Mouse (Mus musculus): ENCODE results near the gene Fem1a. TPM values are rescaled to one million over a fixed set of nuclear protein-coding genes. Genes with fewer than 3 reads are reported as not detected.
"Not testable (repeated sequence)": the region's sequence is repeated elsewhere in the genome, so short reads cannot be mapped to it uniquely, and the experiment has no call there.

The Fem1a gene
- polyA plus RNA-seq, 1 experiment from 2014 or later: 17.4 TPM

DNA sequence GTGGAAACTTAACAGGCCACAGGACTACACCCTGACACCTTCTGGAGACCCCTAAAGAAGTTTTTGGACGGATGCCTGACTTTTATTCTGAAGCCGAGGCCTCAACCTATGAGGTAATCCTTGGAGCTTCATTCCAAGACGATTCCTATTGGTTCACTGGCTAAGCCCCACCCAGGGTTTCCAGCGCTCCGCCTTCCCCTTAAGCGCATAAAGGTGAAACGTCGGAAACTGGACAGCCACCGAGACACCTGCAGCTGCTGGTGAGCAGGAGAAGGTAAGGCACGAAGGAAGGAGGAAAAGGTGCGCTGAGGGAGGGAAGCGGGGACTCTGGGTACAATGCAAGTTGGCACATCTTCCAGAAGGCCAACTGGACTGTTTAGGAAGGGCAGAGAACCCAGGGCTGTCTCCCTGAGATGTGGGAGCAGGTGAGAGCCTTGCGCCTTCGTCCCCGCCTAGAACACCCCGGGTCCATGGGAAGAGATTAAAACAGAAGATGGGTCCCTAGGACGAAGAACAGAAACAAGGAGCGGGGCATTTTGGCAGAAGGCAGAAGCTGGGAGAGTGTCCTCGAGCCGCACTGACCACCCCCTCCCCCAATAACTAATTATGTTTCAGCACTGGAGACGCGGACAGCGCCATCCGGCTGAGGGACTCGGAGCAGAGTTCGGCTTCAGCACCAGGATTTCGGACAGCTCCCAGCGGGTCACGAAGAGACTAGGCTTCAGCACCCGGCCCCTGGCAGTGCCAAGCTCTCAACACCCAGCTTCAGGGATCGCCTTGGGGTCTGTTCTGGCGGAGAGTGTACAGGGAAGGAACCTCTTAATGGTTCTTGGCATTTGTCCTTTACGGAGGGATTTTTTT is 14.8 kb upstream of the Fem1a start:
- Histone ChIP-seq H3K27me3 (replicated peaks; ENCODE audit: control insufficient read depth, insufficient read depth, low read length) (peaks cover 3% of the 10 kb centered on the region), H3K4me1 (ENCODE audit: control insufficient read depth, insufficient read depth, low read depth, low read length) (0 out of 2 replicates have a peak, but pooled peaks cover 3% of the 10 kb centered on the region), H3K4me3 (ENCODE audit: low read length) (peak overlapping the region; percentile 60), H3K27ac (ENCODE audit: low read depth, low read length) (peak overlapping the region; percentile 48; the same call in 1 of the 2 replicates), H3K9ac (ENCODE audit: low read depth, low read length) (peak overlapping the region; percentile 68), H3K36me3 (ENCODE audit: control insufficient read depth, insufficient read depth, low read length) (no peaks in the 10 kb centered on the region), H3K9me3 (ENCODE audit: control insufficient read depth, low read length) (no peaks in the 10 kb centered on the region), H3K4me2 (ENCODE audit: low read length) (peak overlapping the region; percentile 64)
- WGBS: under 1% methylated on average over 33 of the region's 33 CpGs
- peak; percentile 95 for ATAC-seq

DNA sequence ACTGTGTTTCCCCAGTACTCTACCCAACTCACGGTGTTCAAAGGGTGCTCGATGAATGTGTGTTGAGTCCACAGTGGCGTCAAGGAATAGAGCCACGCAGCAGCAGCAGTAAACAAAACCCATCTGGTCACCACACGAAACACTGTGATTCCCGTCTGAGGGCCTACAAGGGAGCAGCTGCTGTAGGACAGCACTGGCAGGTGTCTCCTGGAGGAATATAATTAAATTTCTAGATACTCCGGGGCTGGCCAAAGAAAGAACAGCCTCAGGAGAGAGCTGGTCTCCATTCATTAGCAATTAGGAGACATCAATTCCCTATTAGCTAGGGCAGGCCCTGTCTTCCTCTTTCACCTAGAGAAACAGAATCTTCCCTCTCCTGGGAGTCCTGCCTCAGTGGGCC is 11.0 kb upstream of the Fem1a start:
- peaks cover 6% of the 10 kb centered on the region for H3K4me1 ChIP-seq (ENCODE audit: control insufficient read depth, insufficient read depth, low read depth, low read length)
- peaks cover 5% of the 10 kb centered on the region for H3K27me3 ChIP-seq (replicated peaks; ENCODE audit: control insufficient read depth, insufficient read depth, low read length)
- no peak overlapping the region for H3K27ac ChIP-seq (ENCODE audit: low read depth, low read length)
- H3K36me3 ChIP-seq (ENCODE audit: control insufficient read depth, insufficient read depth, low read length): no peaks in the 10 kb centered on the region
- H3K4me2 ChIP-seq (ENCODE audit: low read length): no peak overlapping the region
- ATAC-seq: no peak
- no peak overlapping the region for H3K9ac ChIP-seq (ENCODE audit: low read depth, low read length)
- H3K4me3 ChIP-seq (ENCODE audit: low read length): no peak overlapping the region
- WGBS: 36% methylated on average over 7 of the region's 7 CpGs
- H3K9me3 ChIP-seq (ENCODE audit: control insufficient read depth, low read length): no peaks in the 10 kb centered on the region

GRCm38 (mm10) chr17:56251136-56251829 is 5.3 kb upstream of the Fem1a start:
- Histone ChIP-seq H3K9me3 (ENCODE audit: control insufficient read depth, low read length) (no peaks in the 10 kb centered on the region), H3K36me3 (ENCODE audit: control insufficient read depth, insufficient read depth, low read length) (no peaks in the 10 kb centered on the region), H3K4me3 (ENCODE audit: low read length) (no peak overlapping the region), H3K27me3 (replicated peaks; ENCODE audit: control insufficient read depth, insufficient read depth, low read length) (0 out of 2 replicates have a peak, but pooled peaks cover 3% of the 10 kb centered on the region), H3K27ac (ENCODE audit: low read depth, low read length) (peak overlapping the region; percentile 67), H3K9ac (ENCODE audit: low read depth, low read length) (peak overlapping the region; percentile 35; the same call in 1 of the 2 replicates), H3K4me1 (ENCODE audit: control insufficient read depth, insufficient read depth, low read depth, low read length) (peaks cover 16% of the 10 kb centered on the region), H3K4me2 (ENCODE audit: low read length) (peak overlapping the region; percentile 38)
- ATAC-seq: peak; percentile 53
- 14% methylated on average over 6 of the region's 6 CpGs for WGBS

DNA sequence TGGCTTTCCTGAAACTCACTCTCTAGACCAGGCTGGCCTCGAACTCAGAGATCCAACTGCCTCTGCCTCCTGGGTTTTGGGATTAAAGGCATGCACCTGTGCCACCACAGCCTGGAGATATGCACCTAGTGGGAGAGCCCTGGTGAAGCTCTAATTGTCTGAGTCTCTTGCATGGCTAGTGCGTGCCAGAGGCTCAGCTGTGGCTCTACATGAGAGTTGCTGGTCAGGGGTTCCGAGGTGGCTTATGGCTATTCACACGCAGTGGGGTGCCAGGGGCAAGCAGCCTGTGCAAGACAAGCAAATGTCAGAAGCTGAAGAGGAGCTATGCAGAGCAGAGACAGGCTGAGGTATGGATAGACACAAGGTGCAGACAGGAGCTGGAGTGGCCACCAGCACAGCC is 1.9 kb upstream of the Fem1a start:
- 79% methylated on average over 4 of the region's 4 CpGs for WGBS
- H3K9ac ChIP-seq (ENCODE audit: low read depth, low read length): peak overlapping the region; percentile 17; the same call in 1 of the 2 replicates

GRCm38 (mm10) chr17:56255429-56255828 is 1.2 kb upstream of the Fem1a start:
- H3K27me3 ChIP-seq (replicated peaks; ENCODE audit: control insufficient read depth, insufficient read depth, low read length): no peaks in the 10 kb centered on the region
- peak overlapping the region; percentile 40 for H3K9ac ChIP-seq (ENCODE audit: low read depth, low read length)
- peaks cover 11% of the 10 kb centered on the region; the same call in 1 of the 2 replicates for H3K36me3 ChIP-seq (ENCODE audit: control insufficient read depth, insufficient read depth, low read length)
- H3K4me3 ChIP-seq (ENCODE audit: low read length): peak overlapping the region; percentile 64
- H3K27ac ChIP-seq (ENCODE audit: low read depth, low read length): peak overlapping the region; percentile 95
- peak; percentile 5; the same call in 1 of the 2 replicates for ATAC-seq
- H3K4me2 ChIP-seq (ENCODE audit: low read length): peak overlapping the region; percentile 46
- WGBS: 13% methylated on average over 9 of the region's 9 CpGs
- H3K4me1 ChIP-seq (ENCODE audit: control insufficient read depth, insufficient read depth, low read depth, low read length): peaks cover 45% of the 10 kb centered on the region
- H3K9me3 ChIP-seq (ENCODE audit: control insufficient read depth, low read length): no peaks in the 10 kb centered on the region

More for the DNA sequence above, 1.9 kb upstream of the Fem1a start:
- Histone ChIP-seq H3K27ac (ENCODE audit: low read depth, low read length) (peak overlapping the region; percentile 21), H3K4me1 (ENCODE audit: control insufficient read depth, insufficient read depth, low read depth, low read length) (peaks cover 39% of the 10 kb centered on the region), H3K4me2 (ENCODE audit: low read length) (no peak overlapping the region), H3K36me3 (ENCODE audit: control insufficient read depth, insufficient read depth, low read length) (peaks cover 5% of the 10 kb centered on the region; the same call in 1 of the 2 replicates), H3K9me3 (ENCODE audit: control insufficient read depth, low read length) (no peaks in the 10 kb centered on the region), H3K4me3 (ENCODE audit: low read length) (no peak overlapping the region), H3K27me3 (replicated peaks; ENCODE audit: control insufficient read depth, insufficient read depth, low read length) (no peaks in the 10 kb centered on the region)
- ATAC-seq: no peak

DNA sequence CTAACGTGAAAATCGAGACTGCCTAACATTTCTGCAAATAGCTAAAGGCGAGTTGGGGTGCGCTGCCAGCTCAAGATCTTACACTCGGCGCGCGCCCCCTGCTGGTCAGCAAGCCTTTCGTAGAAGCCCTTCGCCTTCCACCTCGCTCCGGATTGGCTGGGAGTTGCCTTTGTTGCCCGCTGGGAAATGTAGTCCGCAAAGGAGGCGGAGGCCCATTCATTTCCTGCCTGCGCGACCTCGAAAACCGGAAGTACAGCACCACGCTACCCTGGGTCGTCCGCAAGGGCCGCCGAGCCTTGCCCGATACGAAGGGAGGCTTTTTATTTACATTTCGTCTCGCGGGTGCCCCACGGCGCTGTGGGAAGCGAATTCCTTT is 759 bp upstream of the Fem1a start:
- H3K9ac ChIP-seq (ENCODE audit: low read depth, low read length): peak overlapping the region; percentile 69
- no peaks in the 10 kb centered on the region for H3K9me3 ChIP-seq (ENCODE audit: control insufficient read depth, low read length)
- under 1% methylated on average over 32 of the region's 32 CpGs for WGBS
- peaks cover 44% of the 10 kb centered on the region for H3K4me1 ChIP-seq (ENCODE audit: control insufficient read depth, insufficient read depth, low read depth, low read length)
- H3K4me2 ChIP-seq (ENCODE audit: low read length): peak overlapping the region; percentile 74
- H3K36me3 ChIP-seq (ENCODE audit: control insufficient read depth, insufficient read depth, low read length): peaks cover 11% of the 10 kb centered on the region; the same call in 1 of the 2 replicates
- H3K4me3 ChIP-seq (ENCODE audit: low read length): peak overlapping the region; percentile 64
- H3K27me3 ChIP-seq (replicated peaks; ENCODE audit: control insufficient read depth, insufficient read depth, low read length): no peaks in the 10 kb centered on the region
- ATAC-seq: peak; percentile 90
- H3K27ac ChIP-seq (ENCODE audit: low read depth, low read length): peak overlapping the region; percentile 95

DNA sequence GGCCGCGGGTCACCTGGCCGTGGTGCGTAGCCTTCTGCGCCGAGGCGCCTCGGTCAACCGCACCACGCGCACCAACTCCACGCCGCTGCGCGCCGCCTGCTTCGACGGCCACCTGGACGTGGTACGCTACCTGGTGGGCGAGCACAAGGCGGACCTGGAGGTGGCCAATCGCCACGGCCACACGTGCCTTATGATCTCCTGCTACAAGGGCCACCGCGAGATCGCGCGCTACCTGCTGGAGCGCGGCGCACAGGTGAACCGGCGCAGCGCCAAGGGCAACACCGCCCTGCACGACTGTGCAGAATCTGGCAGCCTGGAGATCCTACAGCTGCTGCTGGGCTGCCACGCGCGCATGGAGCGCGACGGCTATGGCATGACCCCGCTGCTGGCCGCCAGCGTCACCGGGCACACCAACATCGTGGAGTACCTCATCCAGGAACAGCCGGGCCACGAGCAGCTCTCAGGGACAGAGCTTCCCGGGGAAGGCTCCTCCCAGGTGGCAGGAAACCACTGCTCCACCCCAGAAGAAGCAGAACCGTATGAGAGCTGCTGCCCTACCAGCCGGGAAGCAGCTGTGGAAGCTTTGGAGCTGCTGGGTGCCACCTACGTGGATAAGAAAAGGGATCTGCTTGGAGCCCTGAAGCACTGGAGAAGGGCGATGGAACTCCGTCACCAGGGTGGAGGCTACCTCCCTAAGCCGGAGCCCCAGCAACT is 728 bp downstream of the Fem1a start:
- no peak for ATAC-seq
- Histone ChIP-seq H3K4me3 (ENCODE audit: low read length) (peak overlapping the region; percentile 64), H3K4me1 (ENCODE audit: control insufficient read depth, insufficient read depth, low read depth, low read length) (peaks cover 50% of the 10 kb centered on the region), H3K9me3 (ENCODE audit: control insufficient read depth, low read length) (no peaks in the 10 kb centered on the region), H3K27ac (ENCODE audit: low read depth, low read length) (peak overlapping the region; percentile 83), H3K36me3 (ENCODE audit: control insufficient read depth, insufficient read depth, low read length) (peaks cover 18% of the 10 kb centered on the region), H3K4me2 (ENCODE audit: low read length) (peak overlapping the region; percentile 93), H3K9ac (ENCODE audit: low read depth, low read length) (peak overlapping the region; percentile 79), H3K27me3 (replicated peaks; ENCODE audit: control insufficient read depth, insufficient read depth, low read length) (no peaks in the 10 kb centered on the region)
- 10% methylated on average over 52 of the region's 58 CpGs for WGBS

DNA sequence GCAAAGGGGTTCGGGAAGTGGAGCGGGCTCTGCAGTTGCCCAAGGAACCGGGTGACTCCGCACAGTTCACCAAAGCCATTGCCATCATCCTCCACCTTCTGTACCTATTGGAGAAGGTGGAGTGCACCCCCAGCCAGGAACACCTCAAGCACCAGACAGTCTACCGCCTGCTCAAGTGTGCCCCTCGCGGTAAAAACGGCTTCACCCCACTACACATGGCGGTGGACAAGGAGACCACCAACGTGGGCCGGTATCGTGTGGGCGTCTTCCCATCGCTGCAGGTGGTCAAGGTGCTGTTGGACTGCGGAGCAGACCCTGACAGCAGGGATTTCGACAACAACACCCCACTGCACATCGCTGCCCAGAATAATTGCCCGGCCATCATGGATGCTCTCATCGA is 1.7 kb downstream of the Fem1a start:
- not testable (repeated sequence) for H3K9me3 ChIP-seq (ENCODE audit: control insufficient read depth, low read length); H3K4me3 ChIP-seq (ENCODE audit: low read length); H3K27ac ChIP-seq (ENCODE audit: low read depth, low read length); H3K9ac ChIP-seq (ENCODE audit: low read depth, low read length); ATAC-seq; H3K27me3 ChIP-seq (replicated peaks; ENCODE audit: control insufficient read depth, insufficient read depth, low read length)
- peak overlapping the region; percentile 93; the same call in 1 of the 2 replicates for H3K4me2 ChIP-seq (ENCODE audit: low read length)
- H3K4me1 ChIP-seq (ENCODE audit: control insufficient read depth, insufficient read depth, low read depth, low read length): peaks cover 53% of the 10 kb centered on the region
- 97% methylated on average over 19 of the region's 19 CpGs for WGBS
- peaks cover 18% of the 10 kb centered on the region for H3K36me3 ChIP-seq (ENCODE audit: control insufficient read depth, insufficient read depth, low read length)

Data from hindbrain, embryonic 16.5 days (tissue).